Comparison of ENCODE assay signal across 18 mouse cellular contexts in genomic region chr7:30197592-30198129, GRCm38 (mm10). TPM values are rescaled to one million over a fixed set of nuclear protein-coding genes. Genes with fewer than 3 reads are reported as not detected.
DNase-seq lines count a peak whose midpoint lies in the region; ATAC-seq and TF ChIP-seq lines count a peak whose summit lies in the region.
"Had no signal": no experiment of that assay in that cellular context is flagged by ENCODE, and none has a peak within 500 bp of the region (broad histone marks: within the 10 kb centered on the region; RNA-seq: fewer than 3 reads in every experiment).

No protein-coding gene starts in this region.

- H3K27me3 ChIP-seq in lung, embryonic 15.5 days = no peaks in the 10 kb centered on the region
- H3K27me3 ChIP-seq in embryonic facial prominence, embryonic 10.5 days (replicated peaks; ENCODE audit: low read depth, poor library complexity, severe bottlenecking) = no peaks in the 10 kb centered on the region
- H3K27me3 ChIP-seq in stomach, postnatal 0 days (ENCODE audit: control insufficient read depth, insufficient read depth, low read length) = no peaks in the 10 kb centered on the region
- no peaks in the 10 kb centered on the region for H3K27me3 ChIP-seq in hindbrain, embryonic 14.5 days (ENCODE audit: control insufficient read depth, insufficient read depth, low read length)
- H3K27me3 ChIP-seq: forebrain, embryonic 13.5 days; liver, embryonic 15.5 days; midbrain, embryonic 13.5 days had no signal

- H3K4me2 ChIP-seq in lung, embryonic 15.5 days = no peak overlapping the region
- H3K4me2 ChIP-seq in stomach, postnatal 0 days (replicated peaks; ENCODE audit: low read depth) = no peak overlapping the region
- H3K4me2 ChIP-seq in hindbrain, embryonic 14.5 days (replicated peaks) = no peak overlapping the region

- no peaks in the 10 kb centered on the region for H3K36me3 ChIP-seq in lung, embryonic 15.5 days
- peaks cover 2% of the 10 kb centered on the region; the same call in 1 of the 2 replicates for H3K36me3 ChIP-seq in embryonic facial prominence, embryonic 10.5 days (replicated peaks)
- no peaks in the 10 kb centered on the region for H3K36me3 ChIP-seq in stomach, postnatal 0 days (ENCODE audit: control insufficient read depth, insufficient read depth, low read length)
- 0 out of 2 replicates have a peak, but pooled peaks cover under 1% of the 10 kb centered on the region for H3K36me3 ChIP-seq in hindbrain, embryonic 14.5 days (replicated peaks; ENCODE audit: control insufficient read depth, insufficient read depth)

- peaks cover 27% of the 10 kb centered on the region for H3K4me1 ChIP-seq in lung, embryonic 15.5 days
- peaks cover 33% of the 10 kb centered on the region for H3K4me1 ChIP-seq in embryonic facial prominence, embryonic 10.5 days
- 0 out of 2 replicates have a peak, but pooled peaks cover 5% of the 10 kb centered on the region for H3K4me1 ChIP-seq in stomach, postnatal 0 days (replicated peaks; ENCODE audit: control insufficient read depth, insufficient read depth)
- H3K4me1 ChIP-seq in hindbrain, embryonic 14.5 days (replicated peaks; ENCODE audit: control insufficient read depth, insufficient read depth, low read length) = peaks cover 14% of the 10 kb centered on the region

- DNase-seq in gastrocnemius, adult 2 months = no peak
- no peak for DNase-seq in gastrocnemius, adult 18-20 months (ENCODE audit: low spot score)
- no peak for DNase-seq in lung, postnatal 4 days
- no peak for DNase-seq in embryonic facial prominence, embryonic 10.5 days (ENCODE audit: low spot score)
- DNase-seq in stomach, postnatal 0 days (ENCODE audit: low spot score) = peak; percentile 40
- DNase-seq in spleen, postnatal 14 days (ENCODE audit: low spot score in 2 of 2) = no peak
- no peak for DNase-seq in hindbrain, embryonic 14.5 days (ENCODE audit: low spot score)
- DNase-seq: adrenal gland, adult 8-10 months; cerebellum, postnatal 36 days; gastrocnemius, postnatal 10 days; layer of hippocampus, adult 9-11 months; right cerebral cortex, postnatal 14 days had no signal

- WGBS in lung, embryonic 15.5 days = 40% methylated on average over 5 of the region's 5 CpGs
- 61% methylated on average over 5 of the region's 5 CpGs for WGBS in embryonic facial prominence, embryonic 10.5 days
- 65% methylated on average over 5 of the region's 5 CpGs for WGBS in stomach, postnatal 0 days
- WGBS in hindbrain, embryonic 14.5 days = 74% methylated on average over 5 of the region's 5 CpGs

- no peak for ATAC-seq in lung, embryonic 15.5 days (ENCODE audit: borderline replicate concordance, extremely low read depth, low FRiP score, low TSS enrichment)
- ATAC-seq in stomach, postnatal 0 days (ENCODE audit: low FRiP score, low TSS enrichment) = peak; percentile 9; the same call in 1 of the 2 replicates
- no peak for ATAC-seq in hindbrain, embryonic 14.5 days (ENCODE audit: low FRiP score)
- ATAC-seq: forebrain, embryonic 13.5 days; inflammation-experienced regulatory T-cells, adult 6 months; midbrain, embryonic 13.5 days had no signal

- peak overlapping the region; percentile 31 for H3K27ac ChIP-seq in gastrocnemius, adult 2 months
- peak overlapping the region; percentile 50; the same call in 1 of the 2 replicates for H3K27ac ChIP-seq in lung, embryonic 15.5 days
- peak overlapping the region; percentile 57 for H3K27ac ChIP-seq in embryonic facial prominence, embryonic 10.5 days (replicated peaks)
- H3K27ac ChIP-seq in stomach, postnatal 0 days (replicated peaks) = peak overlapping the region; percentile 41; the same call in 1 of the 2 replicates
- no peak overlapping the region for H3K27ac ChIP-seq in hindbrain, embryonic 14.5 days
- H3K27ac ChIP-seq: forebrain, embryonic 13.5 days; liver, embryonic 15.5 days; macrophage; midbrain, embryonic 13.5 days had no signal

- intact Hi-C loops in gastrocnemius, adult 2 months (cut with DNase I) = loop anchor here (2.0 kb wide), 1 partner anchor 13 kb away; the partner anchor contains the start of gene Cox7a1

- no peak overlapping the region for H3K4me3 ChIP-seq in gastrocnemius, adult 2 months
- H3K4me3 ChIP-seq in lung, embryonic 15.5 days = no peak overlapping the region
- H3K4me3 ChIP-seq in embryonic facial prominence, embryonic 10.5 days = peak overlapping the region; percentile 11; the same call in 1 of the 2 replicates
- no peak overlapping the region for H3K4me3 ChIP-seq in stomach, postnatal 0 days (ENCODE audit: low read depth, low read length)
- no peak overlapping the region for H3K4me3 ChIP-seq in hindbrain, embryonic 14.5 days (replicated peaks; ENCODE audit: low read length)
- H3K4me3 ChIP-seq: liver, embryonic 15.5 days had no signal

- TF ChIP-seq CTCF in gastrocnemius, adult 2 months (IDR thresholded peaks at IDR 0.05) = no peak
- TF ChIP-seq CTCF in stomach, postnatal 0 days (IDR thresholded peaks at IDR 0.05; ENCODE audit: low read depth) = no peak

- no peak for TF ChIP-seq EP300 in stomach, postnatal 0 days (optimal IDR thresholded peaks at IDR 0.05)

- H3K9ac ChIP-seq in lung, embryonic 15.5 days = no peak overlapping the region
- H3K9ac ChIP-seq in stomach, postnatal 0 days (ENCODE audit: low read length) = no peak overlapping the region
- H3K9ac ChIP-seq in hindbrain, embryonic 14.5 days = no peak overlapping the region
- H3K9ac ChIP-seq: forebrain, embryonic 13.5 days; liver, embryonic 15.5 days; midbrain, embryonic 13.5 days had no signal

- H3K9me3 ChIP-seq in lung, embryonic 15.5 days = no peaks in the 10 kb centered on the region
- H3K9me3 ChIP-seq in embryonic facial prominence, embryonic 10.5 days = no peaks in the 10 kb centered on the region
- no peaks in the 10 kb centered on the region for H3K9me3 ChIP-seq in stomach, postnatal 0 days (ENCODE audit: control insufficient read depth, low read length)
- no peaks in the 10 kb centered on the region for H3K9me3 ChIP-seq in hindbrain, embryonic 14.5 days (ENCODE audit: control insufficient read depth, low read length)
- H3K9me3 ChIP-seq: forebrain, embryonic 13.5 days; liver, embryonic 15.5 days; midbrain, embryonic 13.5 days had no signal

RNA-seq across cellular contexts. Expression of gene Capns1, which starts 0.9 kb away (rescaled TPM):
- 100 to 1,000 TPM; 178 to 186 TPM for total RNA-seq in gastrocnemius, adult 2 months (2021)
- total RNA-seq in gastrocnemius, adult 18-20 months (2021) = 100 to 1,000 TPM; 198 to 205 TPM
- 97.0 and 104 TPM in 2 replicates for polyA plus RNA-seq in lung, embryonic 15.5 days (2015; fragmentation: Nextera tagmentation; extraction: Ambion mirVana)
- 54.8 and 61.9 TPM in 2 replicates for polyA plus RNA-seq in embryonic facial prominence, embryonic 10.5 days (2016; fragmentation: Nextera tagmentation; extraction: Ambion mirVana)
- polyA plus RNA-seq in stomach, postnatal 0 days (2015; fragmentation: Nextera tagmentation; extraction: Ambion mirVana) = 94.5 and 96.8 TPM in 2 replicates
- polyA plus RNA-seq in hindbrain, embryonic 14.5 days (2014; fragmentation: Nextera tagmentation; extraction: Ambion mirVana) = 62.0 and 70.7 TPM in 2 replicates

RNA-seq across cellular contexts. Expression of gene Cox7a1, which starts 13.7 kb away (rescaled TPM):
- 1,000 to 10,000 TPM in 1 of 2 experiments, 100 to 1,000 TPM in 1; 850 to 1,151 TPM for total RNA-seq in gastrocnemius, adult 2 months (2021)
- 100 to 1,000 TPM; 938 to 989 TPM for total RNA-seq in gastrocnemius, adult 18-20 months (2021)
- 17.7 and 18.9 TPM in 2 replicates for polyA plus RNA-seq in lung, embryonic 15.5 days (2015; fragmentation: Nextera tagmentation; extraction: Ambion mirVana)
- polyA plus RNA-seq in embryonic facial prominence, embryonic 10.5 days (2016; fragmentation: Nextera tagmentation; extraction: Ambion mirVana) = 2.5 and 4.2 TPM in 2 replicates
- polyA plus RNA-seq in stomach, postnatal 0 days (2015; fragmentation: Nextera tagmentation; extraction: Ambion mirVana) = 38.8 and 40.7 TPM in 2 replicates
- 6.0 and 6.9 TPM in 2 replicates for polyA plus RNA-seq in hindbrain, embryonic 14.5 days (2014; fragmentation: Nextera tagmentation; extraction: Ambion mirVana)

RNA-seq across cellular contexts. Expression of gene Zfp146, which starts 28.1 kb away (rescaled TPM):
- total RNA-seq in gastrocnemius, adult 2 months (2021) = 10 to 100 TPM; 28.5 to 32.5 TPM
- 10 to 100 TPM; 24.7 to 28.7 TPM for total RNA-seq in gastrocnemius, adult 18-20 months (2021)
- 16.6 and 18.4 TPM in 2 replicates for polyA plus RNA-seq in lung, embryonic 15.5 days (2015; fragmentation: Nextera tagmentation; extraction: Ambion mirVana)
- polyA plus RNA-seq in embryonic facial prominence, embryonic 10.5 days (2016; fragmentation: Nextera tagmentation; extraction: Ambion mirVana) = 19.9 and 20.1 TPM in 2 replicates
- 4.2 and 5.4 TPM in 2 replicates for polyA plus RNA-seq in stomach, postnatal 0 days (2015; fragmentation: Nextera tagmentation; extraction: Ambion mirVana)
- polyA plus RNA-seq in hindbrain, embryonic 14.5 days (2014; fragmentation: Nextera tagmentation; extraction: Ambion mirVana) = 13.2 and 14.0 TPM in 2 replicates

RNA-seq across cellular contexts. Expression of gene Polr2i, which starts 34.1 kb away (rescaled TPM):
- total RNA-seq in gastrocnemius, adult 2 months (2021) = 10 to 100 TPM; 62.1 to 68.0 TPM
- total RNA-seq in gastrocnemius, adult 18-20 months (2021) = 10 to 100 TPM; 57.1 to 57.7 TPM
- polyA plus RNA-seq in lung, embryonic 15.5 days (2015; fragmentation: Nextera tagmentation; extraction: Ambion mirVana) = 148 and 156 TPM in 2 replicates
- polyA plus RNA-seq in embryonic facial prominence, embryonic 10.5 days (2016; fragmentation: Nextera tagmentation; extraction: Ambion mirVana) = 174 and 177 TPM in 2 replicates
- 98.2 and 106 TPM in 2 replicates for polyA plus RNA-seq in stomach, postnatal 0 days (2015; fragmentation: Nextera tagmentation; extraction: Ambion mirVana)
- 179 and 199 TPM in 2 replicates for polyA plus RNA-seq in hindbrain, embryonic 14.5 days (2014; fragmentation: Nextera tagmentation; extraction: Ambion mirVana)

RNA-seq across cellular contexts. Expression of gene Tbcb, which starts 34.4 kb away (rescaled TPM):
- 10 to 100 TPM; 29.8 to 31.5 TPM for total RNA-seq in gastrocnemius, adult 2 months (2021)
- total RNA-seq in gastrocnemius, adult 18-20 months (2021) = 10 to 100 TPM; 29.6 to 31.9 TPM
- polyA plus RNA-seq in lung, embryonic 15.5 days (2015; fragmentation: Nextera tagmentation; extraction: Ambion mirVana) = 168 and 180 TPM in 2 replicates
- polyA plus RNA-seq in embryonic facial prominence, embryonic 10.5 days (2016; fragmentation: Nextera tagmentation; extraction: Ambion mirVana) = 270 and 275 TPM in 2 replicates
- 149 and 153 TPM in 2 replicates for polyA plus RNA-seq in stomach, postnatal 0 days (2015; fragmentation: Nextera tagmentation; extraction: Ambion mirVana)
- 390 and 397 TPM in 2 replicates for polyA plus RNA-seq in hindbrain, embryonic 14.5 days (2014; fragmentation: Nextera tagmentation; extraction: Ambion mirVana)
